ENCODE assay signal across 8 mouse cellular contexts in the genomic region with DNA sequence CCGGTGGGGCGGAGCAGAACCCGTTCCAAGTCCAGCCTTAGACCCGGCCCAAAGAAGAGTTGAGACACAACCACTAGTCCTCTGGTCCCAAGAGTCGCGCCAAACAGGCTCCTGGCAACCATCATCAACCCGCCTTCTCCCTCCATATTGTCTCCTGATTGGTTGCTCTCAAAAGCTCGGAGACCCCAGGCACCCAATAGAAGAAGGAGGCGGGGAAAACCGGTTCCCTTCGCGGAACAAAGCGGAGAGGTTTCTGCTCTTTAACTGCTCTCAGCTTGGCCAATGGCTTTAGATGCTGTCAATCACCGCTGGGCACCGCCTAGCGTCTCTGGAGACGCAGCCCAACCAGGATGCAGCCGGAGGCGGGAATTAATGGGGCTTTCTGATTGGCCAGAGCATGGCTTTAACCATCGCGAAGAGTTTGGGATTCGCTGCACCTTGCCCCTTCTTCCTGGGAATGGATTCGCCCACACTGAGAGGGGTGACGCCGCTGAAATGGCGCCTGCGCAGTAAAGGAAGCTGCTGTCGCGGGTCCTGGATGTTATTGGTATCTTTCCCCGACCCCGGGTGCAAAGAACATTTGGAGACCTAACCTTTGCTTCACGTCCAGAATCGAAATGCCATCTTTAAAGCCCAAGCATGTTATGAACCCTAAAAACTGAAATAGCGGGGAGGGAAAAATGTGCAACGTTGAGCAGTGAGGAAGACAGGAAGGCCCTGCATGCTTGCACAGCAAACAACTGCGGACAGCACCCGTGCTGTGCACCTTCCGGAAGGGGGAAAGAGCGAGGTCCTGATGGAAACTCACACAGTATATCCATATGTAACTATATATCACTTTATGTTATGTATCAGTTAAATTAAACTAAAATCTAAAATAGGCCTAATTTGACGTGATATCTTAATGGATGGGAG. TPM values are rescaled to one million over a fixed set of nuclear protein-coding genes. Genes with fewer than 3 reads are reported as not detected.
DNase-seq lines count a peak whose midpoint lies in the region; ATAC-seq lines count a peak whose summit lies in the region.

Gene Ift27 (minus strand): TSS at position 136 of the 915 bp plus-strand sequence.

- ATAC-seq in hindbrain, embryonic 14.5 days (ENCODE audit: low FRiP score) = peak; percentile 97

- H3K9ac ChIP-seq in hindbrain, embryonic 14.5 days = peak within 1 kb of the TSS; percentile 80

- peaks cover 25% of the 10 kb centered on the region for H3K4me1 ChIP-seq in hindbrain, embryonic 14.5 days (replicated peaks; ENCODE audit: control insufficient read depth, insufficient read depth, low read length)

- H3K27me3 ChIP-seq in hindbrain, embryonic 14.5 days (ENCODE audit: control insufficient read depth, insufficient read depth, low read length) = no peaks in the 10 kb centered on the region

- no peaks in the 10 kb centered on the region for H3K9me3 ChIP-seq in hindbrain, embryonic 14.5 days (ENCODE audit: control insufficient read depth, low read length)

- DNase-seq in R1 (ENCODE audit: low read depth, low spot score) = peak; percentile 100
- DNase-seq in cerebellum, postnatal 25 days = peak; percentile 96 to 97
- DNase-seq in frontal cortex, postnatal 25 days (ENCODE audit: low spot score in 2 of 2) = peak; percentile 91 to 97
- DNase-seq in hindbrain, embryonic 14.5 days (ENCODE audit: low spot score) = peak; percentile 99
- peak; percentile 98 to 99 for DNase-seq in layer of hippocampus, postnatal 36 days
- DNase-seq in lung, postnatal 36 days = peak; percentile 100
- DNase-seq in retina, postnatal 1 day = peak; percentile 100
- DNase-seq in urinary bladder, adult 18-20 months (ENCODE audit: low spot score in 2 of 2) = peak; percentile 83 to 98

- H3K4me2 ChIP-seq in hindbrain, embryonic 14.5 days (replicated peaks) = peak within 1 kb of the TSS; percentile 96

- peak within 1 kb of the TSS; percentile 65 for H3K4me3 ChIP-seq in hindbrain, embryonic 14.5 days (replicated peaks; ENCODE audit: low read length)

- peak within 1 kb of the TSS; percentile 84 for H3K27ac ChIP-seq in hindbrain, embryonic 14.5 days

- WGBS in hindbrain, embryonic 14.5 days = 1% methylated on average over 40 of the region's 40 CpGs

- no peaks in the 10 kb centered on the region for H3K36me3 ChIP-seq in hindbrain, embryonic 14.5 days (replicated peaks; ENCODE audit: control insufficient read depth, insufficient read depth)

RNA-seq across cellular contexts. Expression of gene Ift27, which starts in this region (rescaled TPM):
- 105 and 108 TPM in 2 replicates for polyA plus RNA-seq in hindbrain, embryonic 14.5 days (2014; fragmentation: Nextera tagmentation; extraction: Ambion mirVana)
- 10 to 100 TPM; 19.9 to 20.3 TPM for total RNA-seq in layer of hippocampus, postnatal 36 days (2021)

Comparison
In these comparisons a context has a peak if more than half of its experiments do, and no peak if none do; other contexts are left out.
1. Peak in every context shown above with its lines: DNase-seq, ATAC-seq, H3K4me3 ChIP-seq and H3K27ac ChIP-seq.